Comparison of ENCODE assay signal across 11 mouse cellular contexts in genomic region chr16:42152640-42153039, GRCm38 (mm10).
DNase-seq lines count a peak whose midpoint lies in the region; ATAC-seq and TF ChIP-seq lines count a peak whose summit lies in the region.
"Had no signal": no experiment of that assay in that cellular context is flagged by ENCODE, and none has a peak within 500 bp of the region (broad histone marks: within the 10 kb centered on the region; RNA-seq: fewer than 3 reads in every experiment).

No protein-coding gene starts in this region.

- peaks cover 17% of the 10 kb centered on the region for H3K4me1 ChIP-seq in heart, embryonic 13.5 days
- peaks cover 7% of the 10 kb centered on the region; the same call in 1 of the 2 replicates for H3K4me1 ChIP-seq in heart, embryonic 10.5 days
- no peaks in the 10 kb centered on the region for H3K4me1 ChIP-seq in lung, postnatal 0 days (ENCODE audit: insufficient read depth, low read depth, low read length)
- peaks cover 3% of the 10 kb centered on the region; the same call in 1 of the 2 replicates for H3K4me1 ChIP-seq in embryonic facial prominence, embryonic 12.5 days

- no peaks in the 10 kb centered on the region for H3K27me3 ChIP-seq in heart, embryonic 13.5 days (replicated peaks)
- H3K27me3 ChIP-seq in heart, embryonic 10.5 days (ENCODE audit: insufficient read depth, poor library complexity, severe bottlenecking) = no peaks in the 10 kb centered on the region
- no peaks in the 10 kb centered on the region for H3K27me3 ChIP-seq in lung, postnatal 0 days (replicated peaks; ENCODE audit: insufficient read depth, low read length)
- H3K27me3 ChIP-seq in embryonic facial prominence, embryonic 12.5 days = no peaks in the 10 kb centered on the region

- peak overlapping the region; percentile 48 for H3K4me2 ChIP-seq in heart, embryonic 13.5 days
- peak overlapping the region; percentile 29 for H3K4me2 ChIP-seq in lung, postnatal 0 days (replicated peaks; ENCODE audit: low read depth, low read length)
- H3K4me2 ChIP-seq in embryonic facial prominence, embryonic 12.5 days (replicated peaks) = 0 out of 2 replicates have a peak overlapping the region, but pooled peaks have one; percentile 16

- H3K4me3 ChIP-seq in heart, embryonic 13.5 days = no peak overlapping the region
- no peak overlapping the region for H3K4me3 ChIP-seq in heart, embryonic 10.5 days
- no peak overlapping the region for H3K4me3 ChIP-seq in lung, postnatal 0 days (ENCODE audit: low read depth, low read length)
- no peak overlapping the region for H3K4me3 ChIP-seq in embryonic facial prominence, embryonic 12.5 days
- H3K4me3 ChIP-seq: layer of hippocampus, adult 2 months had no signal

- no peaks in the 10 kb centered on the region for H3K36me3 ChIP-seq in heart, embryonic 13.5 days
- H3K36me3 ChIP-seq in heart, embryonic 10.5 days = no peaks in the 10 kb centered on the region
- no peaks in the 10 kb centered on the region for H3K36me3 ChIP-seq in lung, postnatal 0 days (ENCODE audit: insufficient read depth, low read length)
- no peaks in the 10 kb centered on the region for H3K36me3 ChIP-seq in embryonic facial prominence, embryonic 12.5 days

- 37% methylated on average over 8 of the region's 8 CpGs for WGBS in heart, embryonic 13.5 days
- WGBS in heart, embryonic 10.5 days = 50% methylated on average over 8 of the region's 8 CpGs
- WGBS in lung, postnatal 0 days = 10% methylated on average over 8 of the region's 8 CpGs
- 18% methylated on average over 8 of the region's 8 CpGs for WGBS in embryonic facial prominence, embryonic 12.5 days

- no peak for ATAC-seq in heart, embryonic 13.5 days (ENCODE audit: extremely low read depth, insufficient number of reproducible peaks, low FRiP score, low TSS enrichment)
- ATAC-seq in lung, postnatal 0 days = peak; percentile 16; the same call in 1 of the 2 replicates
- no peak for ATAC-seq in embryonic facial prominence, embryonic 12.5 days (ENCODE audit: insufficient number of reproducible peaks, insufficient read depth, low FRiP score, low TSS enrichment)

- H3K9ac ChIP-seq in heart, embryonic 13.5 days = no peak overlapping the region
- no peak overlapping the region for H3K9ac ChIP-seq in lung, postnatal 0 days (replicated peaks; ENCODE audit: low read depth)
- H3K9ac ChIP-seq in embryonic facial prominence, embryonic 12.5 days = no peak overlapping the region

- TF ChIP-seq EP300 in lung, postnatal 0 days (IDR thresholded peaks at IDR 0.05) = no peak

- no peaks in the 10 kb centered on the region for H3K9me3 ChIP-seq in heart, embryonic 13.5 days
- no peaks in the 10 kb centered on the region for H3K9me3 ChIP-seq in heart, embryonic 10.5 days
- H3K9me3 ChIP-seq in lung, postnatal 0 days (ENCODE audit: low read length) = no peaks in the 10 kb centered on the region
- H3K9me3 ChIP-seq in embryonic facial prominence, embryonic 12.5 days = no peaks in the 10 kb centered on the region

- DNase-seq in heart, embryonic 10.5 days (ENCODE audit: low spot score) = no peak
- peak; percentile 27 for DNase-seq in lung, postnatal 0 days (ENCODE audit: low spot score)
- DNase-seq in lung, postnatal 25 days (ENCODE audit: low spot score) = no peak
- peak; percentile 60 for DNase-seq in retina, postnatal 1 day
- no peak for DNase-seq in thymus, postnatal 10 days (ENCODE audit: low spot score in 2 of 2)
- no peak for DNase-seq in cerebellum, adult 8-10 months
- DNase-seq: right cerebral cortex, postnatal 25 days; thymus, postnatal 14 days had no signal

- H3K27ac ChIP-seq in heart, embryonic 13.5 days (replicated peaks) = no peak overlapping the region
- H3K27ac ChIP-seq in heart, embryonic 10.5 days = no peak overlapping the region
- H3K27ac ChIP-seq in lung, postnatal 0 days (ENCODE audit: low read length) = no peak overlapping the region
- H3K27ac ChIP-seq in embryonic facial prominence, embryonic 12.5 days = peak overlapping the region; percentile 32; the same call in 1 of the 2 replicates
- H3K27ac ChIP-seq: layer of hippocampus, adult 2 months had no signal

- no peak for TF ChIP-seq CTCF in lung, postnatal 0 days (IDR thresholded peaks at IDR 0.05)

Comparison
In these comparisons a context has a peak if more than half of its experiments do, and no peak if none do; other contexts are left out.
1. DNase-seq: peak in lung, postnatal 0 days (single experiment) and retina, postnatal 1 day (single experiment); none in heart, embryonic 10.5 days (single experiment), lung, postnatal 25 days (single experiment), thymus, postnatal 10 days (0 of 2) and cerebellum, adult 8-10 months (single experiment).
2. Peak in every context shown above with its lines, with median percentiles within 50 percentile points of each other: H3K4me2 ChIP-seq.